Mouse (Mus musculus) lung, postnatal 0 days (tissue): Measurements from ENCODE around the gene Ctnnbl1. TPM values are rescaled to one million over a fixed set of nuclear protein-coding genes. Genes with fewer than 3 reads are reported as not detected.

Experiments used
- ATAC-seq: fragments of 200-750 bp; cut with Nextera tagmentation; 2 replicates; pipeline ENCODE4 v1.8.0; 2017; ENCODE audit warnings: moderate library complexity
- DNase-seq: peaks from one replicate; pipeline ENCODE4 v3.0.0-alpha.2; 2016; ENCODE audit warnings: low spot score
- H3K27ac ChIP-seq: fragments of 300-500 bp; sonication (generic); 2 replicates; pipeline ENCODE4 v1.5.1; 2014; ENCODE audit warnings: antibody characterized with exemption, mild to moderate bottlenecking, low read length, mixed read lengths
- H3K27me3 ChIP-seq: fragments of 300-500 bp; sonication (generic); replicated peaks from 2 replicates; pipeline ENCODE4 v1.6.1; 2014; ENCODE audit warnings: low read length, mixed read lengths; ENCODE audit not compliant: insufficient read depth
- H3K36me3 ChIP-seq: fragments of 300-500 bp; sonication (generic); 2 replicates; pipeline ENCODE4 v1.6.1; 2014; ENCODE audit warnings: low read length, mixed read lengths; ENCODE audit not compliant: insufficient read depth
- H3K4me1 ChIP-seq: fragments of 300-500 bp; sonication (generic); 2 replicates; pipeline ENCODE4 v1.6.1; 2014; ENCODE audit warnings: antibody characterized with exemption, low read depth, low read length, mixed read lengths; ENCODE audit not compliant: insufficient read depth
- H3K4me2 ChIP-seq: fragments of 300-500 bp; sonication (generic); replicated peaks from 2 replicates; pipeline ENCODE4 v1.6.1; 2014; ENCODE audit warnings: low read depth, mild to moderate bottlenecking, low read length, moderate library complexity, mixed read lengths
- H3K4me3 ChIP-seq: fragments of 300-500 bp; sonication (generic); 2 replicates; pipeline ENCODE4 v1.5.1; 2014; ENCODE audit warnings: low read depth, low read length
- H3K9ac ChIP-seq: fragments of 300-500 bp; sonication (generic); replicated peaks from 2 replicates; pipeline ENCODE4 v1.6.1; 2014; ENCODE audit warnings: low read depth, mild to moderate bottlenecking
- H3K9me3 ChIP-seq: fragments of 300-500 bp; sonication (generic); 2 replicates; pipeline ENCODE4 v1.6.1; 2016; ENCODE audit warnings: low read length, mixed read lengths
- CTCF ChIP-seq: IDR thresholded peaks from 2 replicates; pipeline ENCODE4 v1.5.1; 2016; ENCODE audit warnings: antibody characterized with exemption, mild to moderate bottlenecking
- EP300 ChIP-seq: IDR thresholded peaks from 2 replicates; pipeline ENCODE4 v1.6.1; 2016; ENCODE audit warnings: antibody characterized with exemption, mild to moderate bottlenecking, control low read depth
- WGBS: fragments of 180-500 bp; shearing (Covaris S2); extraction: QIAGEN DNeasy Blood & Tissue Kit; methylation state at CpG from one replicate; pipeline ENCODE4 v1.1.7; 2014; 5-methylcytosine and 5-hydroxymethylcytosine counted together
- polyA plus RNA-seq: library from polyadenylated mRNA; unstranded; fragments of >200 nt; fragmentation: Nextera tagmentation; extraction: Ambion mirVana; gene quantifications from 2 replicates; pipeline ENCODE4 v1.2.1, GENCODE M21; 2015

Gene Ctnnbl1
- polyA plus RNA-seq, 1 experiment from 2014 or later, result 30.8 TPM

GRCm38 (mm10) chr2:157819401-157819800 is 82.2 kb downstream of the Ctnnbl1 start:
- H3K36me3 ChIP-seq, result peaks cover 4% of the 10 kb centered on the region; the same call in 1 of the 2 replicates
- TF ChIP-seq EP300, result no peak
- TF ChIP-seq CTCF, result no peak
- H3K27ac ChIP-seq, result no peak overlapping the region
- DNase-seq, result no peak
- no peak overlapping the region for H3K4me3 ChIP-seq
- no peak overlapping the region for H3K9ac ChIP-seq
- H3K4me1 ChIP-seq, result no peaks in the 10 kb centered on the region
- no peak overlapping the region for H3K4me2 ChIP-seq
- WGBS, result 89% methylated on average over 12 of the region's 12 CpGs
- ATAC-seq, result no peak
- H3K9me3 ChIP-seq, result no peaks in the 10 kb centered on the region
- no peaks in the 10 kb centered on the region for H3K27me3 ChIP-seq

DNA sequence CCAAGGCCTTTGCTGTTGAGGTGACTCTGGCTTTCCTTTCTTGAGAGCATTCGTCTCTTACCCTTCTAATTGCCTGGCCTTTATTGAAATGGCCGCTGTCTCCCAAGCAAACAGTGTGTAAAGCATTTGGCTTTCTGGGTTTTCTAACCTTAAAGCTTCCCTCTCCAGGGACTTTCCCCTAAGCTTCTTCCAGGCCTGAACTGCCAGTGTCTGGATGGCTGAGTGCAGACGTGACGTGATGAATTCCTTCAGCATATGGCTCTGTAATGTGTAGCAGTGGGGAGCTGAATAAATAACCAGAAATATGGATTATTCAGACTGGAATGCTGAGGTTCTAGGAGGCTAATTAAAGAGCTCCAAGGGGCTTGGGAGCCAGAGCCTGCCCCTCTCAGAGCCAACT is 84.1 kb downstream of the Ctnnbl1 start:
- Histone ChIP-seq H3K4me1 (no peaks in the 10 kb centered on the region), H3K36me3 (peaks cover 4% of the 10 kb centered on the region; the same call in 1 of the 2 replicates), H3K9me3 (no peaks in the 10 kb centered on the region), H3K9ac (no peak overlapping the region), H3K4me2 (no peak overlapping the region), H3K27me3 (no peaks in the 10 kb centered on the region), H3K4me3 (no peak overlapping the region), H3K27ac (no peak overlapping the region)
- no peak for DNase-seq
- TF ChIP-seq EP300, result no peak
- TF ChIP-seq CTCF, result no peak
- ATAC-seq, result no peak
- WGBS, result 92% methylated on average over 4 of the region's 4 CpGs

GRCm38 (mm10) chr2:157823456-157823855 is 86.3 kb downstream of the Ctnnbl1 start:
- no peak for TF ChIP-seq CTCF
- no peak for TF ChIP-seq EP300
- no peak for DNase-seq

GRCm38 (mm10) chr2:157824249-157824648 is 87.0 kb downstream of the Ctnnbl1 start:
- no peak overlapping the region for H3K27ac ChIP-seq
- TF ChIP-seq EP300 (no peak), CTCF (no peak)

More at GRCm38 (mm10) chr2:157823456-157823855, 86.3 kb downstream of the Ctnnbl1 start:
- H3K4me2 ChIP-seq, result no peak overlapping the region
- H3K9ac ChIP-seq, result no peak overlapping the region
- no peak for ATAC-seq
- H3K4me3 ChIP-seq, result no peak overlapping the region
- no peaks in the 10 kb centered on the region for H3K4me1 ChIP-seq
- H3K27ac ChIP-seq, result no peak overlapping the region
- no peaks in the 10 kb centered on the region for H3K9me3 ChIP-seq
- 74% methylated on average over 3 of the region's 3 CpGs for WGBS
- H3K27me3 ChIP-seq, result no peaks in the 10 kb centered on the region
- H3K36me3 ChIP-seq, result peaks cover 4% of the 10 kb centered on the region; the same call in 1 of the 2 replicates

GRCm38 (mm10) chr2:157830101-157830500 is 92.9 kb downstream of the Ctnnbl1 start:
- H3K9ac ChIP-seq, result no peak overlapping the region
- H3K4me1 ChIP-seq, result no peaks in the 10 kb centered on the region
- no peaks in the 10 kb centered on the region for H3K36me3 ChIP-seq
- TF ChIP-seq CTCF (no peak), EP300 (no peak)
- H3K9me3 ChIP-seq, result no peaks in the 10 kb centered on the region
- WGBS, result 72% methylated on average over 6 of the region's 6 CpGs
- no peak for ATAC-seq
- H3K4me2 ChIP-seq, result no peak overlapping the region
- DNase-seq, result no peak
- no peak overlapping the region for H3K4me3 ChIP-seq
- no peaks in the 10 kb centered on the region for H3K27me3 ChIP-seq
- H3K27ac ChIP-seq, result no peak overlapping the region

More at GRCm38 (mm10) chr2:157824249-157824648, 87.0 kb downstream of the Ctnnbl1 start:
- H3K9ac ChIP-seq, result no peak overlapping the region
- H3K27me3 ChIP-seq, result no peaks in the 10 kb centered on the region
- no peak for DNase-seq
- no peak overlapping the region for H3K4me2 ChIP-seq
- 93% methylated on average over 11 of the region's 11 CpGs for WGBS
- H3K4me3 ChIP-seq, result no peak overlapping the region
- H3K9me3 ChIP-seq, result no peaks in the 10 kb centered on the region
- H3K36me3 ChIP-seq, result no peaks in the 10 kb centered on the region
- ATAC-seq, result no peak
- no peaks in the 10 kb centered on the region for H3K4me1 ChIP-seq

- ATAC-seq, result no peak
- H3K4me1 ChIP-seq, result no peaks in the 10 kb centered on the region
- no peak overlapping the region for H3K27ac ChIP-seq
- H3K36me3 ChIP-seq, result no peaks in the 10 kb centered on the region
- H3K4me2 ChIP-seq, result no peak overlapping the region
- H3K9ac ChIP-seq, result no peak overlapping the region
- H3K27me3 ChIP-seq, result no peaks in the 10 kb centered on the region
- H3K4me3 ChIP-seq, result no peak overlapping the region
- DNase-seq, result no peak
- no peaks in the 10 kb centered on the region for H3K9me3 ChIP-seq
- TF ChIP-seq CTCF, result no peak
- TF ChIP-seq EP300, result no peak
- 85% methylated on average over 10 of the region's 10 CpGs for WGBS
These were observed 93.6 kb downstream of the Ctnnbl1 start for GRCm38 (mm10) chr2:157830620-157831354.
